Mouse (Mus musculus) neural tube, embryonic 11.5 days (tissue): ENCODE measurements around the gene Syce2. TPM values are rescaled to one million over a fixed set of nuclear protein-coding genes. Genes with fewer than 3 reads are reported as not detected.

Experiments
- ATAC-seq: fragments of 200-750 bp; cut with Nextera tagmentation; 2 replicates; pipeline ENCODE4 v1.8.0; 2017; ENCODE audit warnings: moderate number of reproducible peaks, mild to moderate bottlenecking, moderate TSS enrichment, moderate library complexity; ENCODE audit not compliant: insufficient read depth, low FRiP score, low TSS enrichment
- DNase-seq: peaks from one replicate; pipeline ENCODE4 v3.0.0-alpha.2; 2015; ENCODE audit warnings: low spot score
- H3K27ac ChIP-seq: fragments of 300-500 bp; sonication (generic); 2 replicates; pipeline ENCODE4 v1.5.1; 2014; ENCODE audit warnings: low read depth, mild to moderate bottlenecking, low read length
- H3K27me3 ChIP-seq: fragments of 300-500 bp; sonication (generic); 2 replicates; pipeline ENCODE4 v1.6.1; 2014; ENCODE audit warnings: mild to moderate bottlenecking, low read length, mixed read lengths; ENCODE audit not compliant: control insufficient read depth, insufficient read depth
- H3K36me3 ChIP-seq: fragments of 300-500 bp; sonication (generic); 2 replicates; pipeline ENCODE4 v1.6.1; 2014; ENCODE audit warnings: mild to moderate bottlenecking, low read length, moderate library complexity, mixed read lengths; ENCODE audit not compliant: control insufficient read depth, insufficient read depth
- H3K4me1 ChIP-seq: fragments of 300-500 bp; sonication (generic); 2 replicates; pipeline ENCODE4 v1.6.1; 2014; ENCODE audit warnings: low read length, mixed read lengths; ENCODE audit not compliant: control insufficient read depth, insufficient read depth
- H3K4me2 ChIP-seq: fragments of 300-500 bp; sonication (generic); 2 replicates; pipeline ENCODE4 v1.6.1; 2014; ENCODE audit warnings: low read depth, mild to moderate bottlenecking, moderate library complexity
- H3K4me3 ChIP-seq: fragments of 300-500 bp; sonication (generic); 2 replicates; pipeline ENCODE4 v1.5.1; 2014; ENCODE audit warnings: low read depth, low read length
- H3K9ac ChIP-seq: fragments of 300-500 bp; sonication (generic); 2 replicates; pipeline ENCODE4 v1.6.1; 2014; ENCODE audit warnings: mild to moderate bottlenecking, low read length
- H3K9me3 ChIP-seq: fragments of 300-500 bp; sonication (generic); 2 replicates; pipeline ENCODE4 v1.6.1; 2016; ENCODE audit warnings: low read length; ENCODE audit not compliant: control insufficient read depth
- WGBS: fragments of 180-500 bp; shearing (Covaris S2); extraction: QIAGEN DNeasy Blood & Tissue Kit; methylation state at CpG from one replicate; pipeline ENCODE4 v1.1.7; 2014; 5-methylcytosine and 5-hydroxymethylcytosine counted together
- polyA plus RNA-seq: library from polyadenylated mRNA; unstranded; fragments of >200 nt; fragmentation: Nextera tagmentation; extraction: Ambion mirVana; gene quantifications from 2 replicates; pipeline ENCODE4 v1.2.1, GENCODE M21; 2014

Gene Syce2
- polyA plus RNA-seq, 1 experiment from 2014 or later, result 50.5 TPM

GRCm38 (mm10) chr8:84839875-84840247 lies 32.0 kb upstream of the Syce2 start:
- peak overlapping the region; percentile 58 for H3K4me2 ChIP-seq
- H3K27ac ChIP-seq, result peak overlapping the region; percentile 87
- H3K9ac ChIP-seq, result peak overlapping the region; percentile 90
- WGBS, result 6% methylated on average over 7 of the region's 7 CpGs
- no peaks in the 10 kb centered on the region for H3K9me3 ChIP-seq
- H3K36me3 ChIP-seq, result peaks cover 36% of the 10 kb centered on the region
- peak overlapping the region; percentile 92 for H3K4me3 ChIP-seq
- H3K27me3 ChIP-seq, result no peaks in the 10 kb centered on the region
- ATAC-seq, result no peak
- H3K4me1 ChIP-seq, result peaks cover 13% of the 10 kb centered on the region; the same call in 1 of the 2 replicates
- no peak for DNase-seq

GRCm38 (mm10) chr8:84840248-84840999 lies 31.5 kb upstream of the Syce2 start, which contains the start of gene Rad23a:
Rad23a (minus strand) TSS chr8:84840665.
- H3K4me2 ChIP-seq, result peak within 1 kb of the TSS; percentile 58
- H3K4me3 ChIP-seq, result peak within 1 kb of the TSS; percentile 92
- WGBS, result under 1% methylated on average over 46 of the region's 55 CpGs
- H3K4me1 ChIP-seq, result peaks cover 19% of the 10 kb centered on the region; the same call in 1 of the 2 replicates
- peaks cover 34% of the 10 kb centered on the region for H3K36me3 ChIP-seq
- H3K9ac ChIP-seq, result peak within 1 kb of the TSS; percentile 90
- no peaks in the 10 kb centered on the region for H3K27me3 ChIP-seq
- no peaks in the 10 kb centered on the region for H3K9me3 ChIP-seq
- ATAC-seq, result peak; percentile 92
- DNase-seq, result peak; percentile 93
- peak within 1 kb of the TSS; percentile 87 for H3K27ac ChIP-seq

GRCm38 (mm10) chr8:84841514-84841913 lies 30.4 kb upstream of the Syce2 start:
- peaks cover 19% of the 10 kb centered on the region; the same call in 1 of the 2 replicates for H3K4me1 ChIP-seq
- WGBS, result 82% methylated on average over 1 of the region's 1 CpGs
- H3K27me3 ChIP-seq, result no peaks in the 10 kb centered on the region
- H3K9ac ChIP-seq, result no peak overlapping the region
- H3K4me3 ChIP-seq, result no peak overlapping the region
- H3K4me2 ChIP-seq, result no peak overlapping the region
- no peaks in the 10 kb centered on the region for H3K9me3 ChIP-seq
- no peak overlapping the region for H3K27ac ChIP-seq
- ATAC-seq (no peak), DNase-seq (no peak)
- peaks cover 34% of the 10 kb centered on the region for H3K36me3 ChIP-seq

GRCm38 (mm10) chr8:84844397-84845070 lies 27.4 kb upstream of the Syce2 start:
- H3K36me3 ChIP-seq, result peaks cover 28% of the 10 kb centered on the region
- H3K9ac ChIP-seq, result no peak overlapping the region
- H3K27ac ChIP-seq, result no peak overlapping the region

GRCm38 (mm10) chr8:84845355-84846093 lies 26.4 kb upstream of the Syce2 start:
- Histone ChIP-seq H3K27ac (0 out of 2 replicates have a peak overlapping the region, but pooled peaks have one; percentile 29), H3K4me1 (peaks cover 19% of the 10 kb centered on the region), H3K4me2 (peak overlapping the region; percentile 85), H3K4me3 (peak overlapping the region; percentile 92), H3K9ac (peak overlapping the region; percentile 96), H3K9me3 (no peaks in the 10 kb centered on the region), H3K27me3 (no peaks in the 10 kb centered on the region), H3K36me3 (peaks cover 28% of the 10 kb centered on the region)
- no peak for ATAC-seq
- 20% methylated on average over 12 of the region's 12 CpGs for WGBS
- DNase-seq, result peak; percentile 48

More at GRCm38 (mm10) chr8:84844397-84845070, 27.4 kb upstream of the Syce2 start:
- no peaks in the 10 kb centered on the region for H3K9me3 ChIP-seq
- peak overlapping the region; percentile 92 for H3K4me3 ChIP-seq
- peaks cover 19% of the 10 kb centered on the region for H3K4me1 ChIP-seq
- 92% methylated on average over 9 of the region's 9 CpGs for WGBS
- no peaks in the 10 kb centered on the region for H3K27me3 ChIP-seq
- H3K4me2 ChIP-seq, result peak overlapping the region; percentile 85
- ATAC-seq (no peak), DNase-seq (no peak)

GRCm38 (mm10) chr8:84846094-84846721 lies 25.7 kb upstream of the Syce2 start:
- Histone ChIP-seq H3K4me3 (peak overlapping the region; percentile 92), H3K4me2 (peak overlapping the region; percentile 85), H3K4me1 (peaks cover 19% of the 10 kb centered on the region), H3K27me3 (no peaks in the 10 kb centered on the region), H3K9me3 (no peaks in the 10 kb centered on the region), H3K9ac (peak overlapping the region; percentile 96), H3K27ac (peak overlapping the region; percentile 61; the same call in 1 of the 2 replicates), H3K36me3 (peaks cover 28% of the 10 kb centered on the region)
- DNase-seq, result no peak
- ATAC-seq, result peak; percentile 8
- under 1% methylated on average over 30 of the region's 30 CpGs for WGBS

GRCm38 (mm10) chr8:84846722-84847572 lies 25.0 kb upstream of the Syce2 start, which contains the start of gene Calr:
Calr (minus strand) TSS chr8:84846934.
- Histone ChIP-seq H3K36me3 (peaks cover 22% of the 10 kb centered on the region), H3K4me1 (peaks cover 19% of the 10 kb centered on the region), H3K9me3 (no peaks in the 10 kb centered on the region), H3K27ac (peak within 1 kb of the TSS; percentile 84), H3K4me3 (peak within 1 kb of the TSS; percentile 92), H3K4me2 (peak within 1 kb of the TSS; percentile 85), H3K27me3 (no peaks in the 10 kb centered on the region), H3K9ac (peak within 1 kb of the TSS; percentile 96)
- ATAC-seq (peak; percentile 99), DNase-seq (peak; percentile 98)
- under 1% methylated on average over 55 of the region's 55 CpGs for WGBS
